Mouse (Mus musculus): ENCODE measurements around the gene Kars.

DNA sequence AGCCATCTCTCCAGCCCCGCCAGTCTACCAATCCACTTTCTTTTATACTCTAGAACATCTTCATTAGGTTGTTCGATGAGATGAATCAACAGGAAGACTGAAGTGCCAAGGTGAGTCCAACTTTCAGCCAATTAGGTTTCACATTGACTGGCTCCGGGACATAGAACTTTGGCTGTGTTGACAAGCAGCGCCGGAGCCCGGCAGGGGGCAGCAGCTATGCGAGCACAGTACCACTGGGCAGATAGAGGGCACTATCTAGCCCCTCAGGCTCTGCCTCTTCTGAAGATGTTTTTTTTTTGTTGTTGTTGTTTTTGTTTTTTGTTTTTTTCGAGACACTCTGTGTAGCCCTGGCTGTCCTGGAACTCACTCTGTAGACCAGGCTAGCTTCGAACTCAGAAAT, 40.4 kb upstream of the Kars start:
- TF ChIP-seq CTCF (conservative IDR thresholded peaks at IDR 0.05; ENCODE audit: low read length) (peak; percentile 58), NANOG (IDR thresholded peaks at IDR 0.05; ENCODE audit: borderline replicate concordance, low read length) (no peak)

Data from E14TG2a.4 (cell line).